Mouse (Mus musculus) neural tube, embryonic 14.5 days (tissue): ENCODE data around the gene Gm12800. TPM values are rescaled to one million over a fixed set of nuclear protein-coding genes. Genes with fewer than 3 reads are reported as not detected.
"Not testable (repeated sequence)": the region's sequence is repeated elsewhere in the genome, so short reads cannot be mapped to it uniquely, and the experiment has no call there.

Experiments used
- ATAC-seq: fragments of 200-750 bp; cut with Nextera tagmentation; 2 replicates; pipeline ENCODE4 v1.8.0; 2017; ENCODE audit warnings: low read depth, mild to moderate bottlenecking, moderate TSS enrichment, moderate library complexity
- H3K27ac ChIP-seq: fragments of 300-500 bp; sonication (generic); 2 replicates; pipeline ENCODE4 v1.5.1; 2014; ENCODE audit warnings: low read depth, mild to moderate bottlenecking, control low read depth, low read length, moderate library complexity, mixed read lengths
- H3K27me3 ChIP-seq: fragments of 300-500 bp; sonication (generic); 2 replicates; pipeline ENCODE4 v1.6.1; 2014; ENCODE audit warnings: low read length; ENCODE audit not compliant: control insufficient read depth, insufficient read depth
- H3K36me3 ChIP-seq: fragments of 300-500 bp; sonication (generic); 2 replicates; pipeline ENCODE4 v1.6.1; 2014; ENCODE audit warnings: low read length, mixed read lengths; ENCODE audit not compliant: control insufficient read depth, insufficient read depth
- H3K4me1 ChIP-seq: fragments of 300-500 bp; sonication (generic); 2 replicates; pipeline ENCODE4 v1.6.1; 2014; ENCODE audit warnings: low read length; ENCODE audit not compliant: control insufficient read depth, insufficient read depth
- H3K4me2 ChIP-seq: fragments of 300-500 bp; sonication (generic); 2 replicates; pipeline ENCODE4 v1.6.1; 2014; ENCODE audit warnings: mild to moderate bottlenecking, low read depth, low read length, control low read depth
- H3K4me3 ChIP-seq: fragments of 300-500 bp; sonication (generic); 2 replicates; pipeline ENCODE4 v1.5.1; 2014; ENCODE audit warnings: low read depth, low read length, control low read depth, mixed read lengths
- H3K9ac ChIP-seq: fragments of 300-500 bp; sonication (generic); replicated peaks from 2 replicates; pipeline ENCODE4 v1.6.1; 2014; ENCODE audit warnings: low read depth, mild to moderate bottlenecking, control low read depth, low read length, mixed read lengths
- H3K9me3 ChIP-seq: fragments of 300-500 bp; sonication (generic); 2 replicates; pipeline ENCODE4 v1.6.1; 2016; ENCODE audit warnings: low read length; ENCODE audit not compliant: control insufficient read depth
- WGBS: fragments of 180-500 bp; shearing (Covaris S2); extraction: QIAGEN DNeasy Blood & Tissue Kit; methylation state at CpG from one replicate; pipeline ENCODE4 v1.1.7; 2014; 5-methylcytosine and 5-hydroxymethylcytosine counted together
- polyA plus RNA-seq: library from polyadenylated mRNA; unstranded; fragments of >200 nt; fragmentation: Nextera tagmentation; extraction: Ambion mirVana; gene quantifications from 2 replicates; pipeline ENCODE4 v1.2.1, GENCODE M21; 2014

Gm12800 gene
- polyA plus RNA-seq: not detected in 2 replicates

- not testable (repeated sequence) for H3K9ac ChIP-seq, H3K27me3 ChIP-seq, H3K4me2 ChIP-seq, H3K4me3 ChIP-seq, ATAC-seq, H3K27ac ChIP-seq, H3K36me3 ChIP-seq, H3K4me1 ChIP-seq, H3K9me3 ChIP-seq
- WGBS: 95% methylated on average over 1 of the region's 2 CpGs
These were observed at the start of gene Gm12800 for GRCm38 (mm10) chr4:101908821-101909220. Gm12800 (plus strand) TSS chr4:101909121.

- Histone ChIP-seq H3K27me3 (no peaks in the 10 kb centered on the region), H3K9me3 (no peaks in the 10 kb centered on the region), H3K4me3 (no peak overlapping the region), H3K27ac (no peak overlapping the region), H3K4me1 (no peaks in the 10 kb centered on the region), H3K4me2 (no peak overlapping the region), H3K36me3 (no peaks in the 10 kb centered on the region), H3K9ac (no peak overlapping the region)
- no peak for ATAC-seq
- WGBS: 47% methylated on average over 6 of the region's 6 CpGs
These were observed 48.0 kb upstream of the Gm12800 start for GRCm38 (mm10) chr4:101860873-101861272.

- no peaks in the 10 kb centered on the region for H3K27me3 ChIP-seq
- H3K4me3 ChIP-seq: no peak overlapping the region
- H3K9me3 ChIP-seq: no peaks in the 10 kb centered on the region
- 95% methylated on average over 6 of the region's 6 CpGs for WGBS
- no peak for ATAC-seq
- no peaks in the 10 kb centered on the region for H3K4me1 ChIP-seq
- H3K9ac ChIP-seq: no peak overlapping the region
- H3K27ac ChIP-seq: no peak overlapping the region
- H3K4me2 ChIP-seq: no peak overlapping the region
- no peaks in the 10 kb centered on the region for H3K36me3 ChIP-seq
These were observed 46.6 kb upstream of the Gm12800 start for GRCm38 (mm10) chr4:101862289-101862688.

GRCm38 (mm10) chr4:101872031-101872430 is 36.9 kb upstream of the Gm12800 start:
- not testable (repeated sequence) for ATAC-seq, H3K4me2 ChIP-seq, H3K27ac ChIP-seq, H3K4me3 ChIP-seq, H3K36me3 ChIP-seq, H3K9ac ChIP-seq, H3K4me1 ChIP-seq, H3K9me3 ChIP-seq, H3K27me3 ChIP-seq
- 74% methylated on average over 2 of the region's 2 CpGs for WGBS

GRCm38 (mm10) chr4:101875687-101876086 is 33.2 kb upstream of the Gm12800 start:
- ATAC-seq, H3K4me2 ChIP-seq, H3K9me3 ChIP-seq, H3K27me3 ChIP-seq, H3K4me3 ChIP-seq, H3K27ac ChIP-seq, H3K9ac ChIP-seq, H3K36me3 ChIP-seq, H3K4me1 ChIP-seq: not testable (repeated sequence)
- WGBS: 94% methylated on average over 15 of the region's 15 CpGs

GRCm38 (mm10) chr4:101883641-101884040 is 25.3 kb upstream of the Gm12800 start:
- no peak overlapping the region for H3K9ac ChIP-seq
- 46% methylated on average over 3 of the region's 3 CpGs for WGBS
- H3K4me3 ChIP-seq: no peak overlapping the region
- H3K4me1 ChIP-seq: no peaks in the 10 kb centered on the region
- ATAC-seq: no peak
- H3K36me3 ChIP-seq: no peaks in the 10 kb centered on the region
- no peak overlapping the region for H3K27ac ChIP-seq
- no peaks in the 10 kb centered on the region for H3K27me3 ChIP-seq
- H3K9me3 ChIP-seq: no peaks in the 10 kb centered on the region
- no peak overlapping the region for H3K4me2 ChIP-seq

- no peak overlapping the region for H3K27ac ChIP-seq
- H3K4me3 ChIP-seq: no peak overlapping the region
- H3K4me2 ChIP-seq: no peak overlapping the region
- no peaks in the 10 kb centered on the region for H3K4me1 ChIP-seq
- no peak for ATAC-seq
- no peaks in the 10 kb centered on the region for H3K9me3 ChIP-seq
- H3K27me3 ChIP-seq: no peaks in the 10 kb centered on the region
- no peak overlapping the region for H3K9ac ChIP-seq
- no peaks in the 10 kb centered on the region for H3K36me3 ChIP-seq
These were observed 19.5 kb upstream of the Gm12800 start for GRCm38 (mm10) chr4:101889377-101889776.

- H3K27me3 ChIP-seq: no peaks in the 10 kb centered on the region
- WGBS: 89% methylated on average over 7 of the region's 7 CpGs
- ATAC-seq: no peak
These were observed 15.1 kb upstream of the Gm12800 start, which contains the start of gene C130073F10Rik for GRCm38 (mm10) chr4:101893656-101894420. C130073F10Rik (minus strand) TSS chr4:101893789.

GRCm38 (mm10) chr4:101940107-101940506 is 31.2 kb downstream of the Gm12800 start, which contains the start of gene Gm12794:
Gm12794 (plus strand) TSS chr4:101940407.
- H3K27me3 ChIP-seq, H3K9me3 ChIP-seq, H3K36me3 ChIP-seq, H3K4me2 ChIP-seq, H3K4me1 ChIP-seq, H3K27ac ChIP-seq, ATAC-seq, H3K4me3 ChIP-seq, H3K9ac ChIP-seq: not testable (repeated sequence)
- 88% methylated on average over 1 of the region's 2 CpGs for WGBS

More at GRCm38 (mm10) chr4:101893656-101894420, 15.1 kb upstream of the Gm12800 start, which contains the start of gene C130073F10Rik:
- Histone ChIP-seq H3K4me3 (no peak within 1 kb of the TSS), H3K36me3 (no peaks in the 10 kb centered on the region), H3K27ac (no peak within 1 kb of the TSS), H3K9me3 (no peaks in the 10 kb centered on the region), H3K4me2 (no peak within 1 kb of the TSS), H3K9ac (no peak within 1 kb of the TSS), H3K4me1 (no peaks in the 10 kb centered on the region)
